Mouse (Mus musculus): ENCODE results near the gene Rnft2. TPM values are rescaled to one million over a fixed set of nuclear protein-coding genes. Genes with fewer than 3 reads are reported as not detected.

Rnft2 gene
- total and polyA plus RNA-seq, 3 experiments: 0.42 to 0.71 TPM; not detected in 1

- TF ChIP-seq MEF2A (IDR thresholded peaks at IDR 0.05; ENCODE audit: extremely low read depth, insufficient replicate concordance, low read depth, low read length, poor library complexity, severe bottlenecking) (no peak), GABPA (IDR thresholded peaks at IDR 0.05; ENCODE audit: low read depth, low read length) (no peak)
Observed at GRCm38 (mm10) chr5:118276711-118277110, 31.8 kb upstream of the Rnft2 start (continued).

GRCm38 (mm10) chr5:118276281-118276680 is 31.4 kb upstream of the Rnft2 start:
- H3K36me3 ChIP-seq (ENCODE audit: control insufficient read depth in 1 of 2, insufficient read depth in 2 of 2, low read length in 2 of 2): no peaks in the 10 kb centered on the region
- TF ChIP-seq ZNF384 (IDR thresholded peaks at IDR 0.05; ENCODE audit: low read depth, low read length): no peak
- no peak for TF ChIP-seq MAZ (IDR thresholded peaks at IDR 0.05; ENCODE audit: low read depth, low read length)
- TF ChIP-seq RCOR1 (IDR thresholded peaks at IDR 0.05; ENCODE audit: low read depth, low read length): no peak
- TF ChIP-seq CTCF (IDR thresholded peaks at IDR 0.05 in 2 of 3, conservative IDR thresholded peaks at IDR 0.05 in 1 of 3; ENCODE audit: control insufficient read depth in 1 of 3, insufficient read depth in 1 of 3, low read depth in 2 of 3, low read length in 3 of 3, poor library complexity in 1 of 3, severe bottlenecking in 1 of 3): no peak
- no peak for TF ChIP-seq MAX (IDR thresholded peaks at IDR 0.05; ENCODE audit: low read length)
- TF ChIP-seq POLR2AphosphoS5 (IDR thresholded peaks at IDR 0.05; ENCODE audit: borderline replicate concordance, low read depth, low read length): no peak

GRCm38 (mm10) chr5:118274546-118274945 is 29.6 kb upstream of the Rnft2 start:
- H3K36me3 ChIP-seq (ENCODE audit: control insufficient read depth in 1 of 2, insufficient read depth in 2 of 2, low read length in 2 of 2): no peaks in the 10 kb centered on the region

More at GRCm38 (mm10) chr5:118276281-118276680, 31.4 kb upstream of the Rnft2 start:
- Histone ChIP-seq H3K4me3 (ENCODE audit: control insufficient read depth in 1 of 2, insufficient read depth in 1 of 2, low read depth in 2 of 2, low read length in 2 of 2) (no peak overlapping the region), H3K9me3 (replicated peaks; ENCODE audit: insufficient read depth, low read length) (no peaks in the 10 kb centered on the region), H3K4me1 (ENCODE audit: control insufficient read depth in 1 of 2, insufficient read depth in 2 of 2, low read length in 2 of 2) (no peaks in the 10 kb centered on the region), H3K79me2 (ENCODE audit: control insufficient read depth, insufficient read depth, low read length, poor library complexity) (no peaks in the 10 kb centered on the region), H3K27ac (ENCODE audit: control insufficient read depth, low read depth, low read length) (no peak overlapping the region), H3K9ac (ENCODE audit: control insufficient read depth, low read depth, low read length, poor library complexity, severe bottlenecking) (no peak overlapping the region), H3K27me3 (ENCODE audit: control insufficient read depth in 1 of 2, insufficient read depth in 2 of 2, low read length in 2 of 2) (peaks cover 0 to 1% of the 10 kb centered on the region in 2 experiments; a peak in 2 of 4 replicates)
- DNase-seq (ENCODE audit: low read depth, low spot score): no peak

GRCm38 (mm10) chr5:118273446-118273845 is 28.5 kb upstream of the Rnft2 start:
- H3K79me2 ChIP-seq (ENCODE audit: control insufficient read depth, insufficient read depth, low read length, poor library complexity): no peaks in the 10 kb centered on the region
- H3K27ac ChIP-seq (ENCODE audit: control insufficient read depth, low read depth, low read length): no peak overlapping the region
- H3K36me3 ChIP-seq (ENCODE audit: control insufficient read depth in 1 of 2, insufficient read depth in 2 of 2, low read length in 2 of 2): no peaks in the 10 kb centered on the region
- H3K4me3 ChIP-seq (ENCODE audit: control insufficient read depth in 1 of 2, insufficient read depth in 1 of 2, low read depth in 2 of 2, low read length in 2 of 2): no peak overlapping the region
- no peaks in the 10 kb centered on the region for H3K4me1 ChIP-seq (ENCODE audit: control insufficient read depth in 1 of 2, insufficient read depth in 2 of 2, low read length in 2 of 2)
- H3K27me3 ChIP-seq (ENCODE audit: control insufficient read depth in 1 of 2, insufficient read depth in 2 of 2, low read length in 2 of 2): peaks cover 0 to 1% of the 10 kb centered on the region in 2 experiments; a peak in 2 of 4 replicates
- no peak overlapping the region for H3K9ac ChIP-seq (ENCODE audit: control insufficient read depth, low read depth, low read length, poor library complexity, severe bottlenecking)
- no peak for DNase-seq (ENCODE audit: low read depth, low spot score)
- no peaks in the 10 kb centered on the region for H3K9me3 ChIP-seq (replicated peaks; ENCODE audit: insufficient read depth, low read length)
- TF ChIP-seq USF1 (IDR thresholded peaks at IDR 0.05; ENCODE audit: low read depth, low read length): no peak
- TF ChIP-seq CTCF (IDR thresholded peaks at IDR 0.05 in 2 of 3, conservative IDR thresholded peaks at IDR 0.05 in 1 of 3; ENCODE audit: control insufficient read depth in 1 of 3, insufficient read depth in 1 of 3, low read depth in 2 of 3, low read length in 3 of 3, poor library complexity in 1 of 3, severe bottlenecking in 1 of 3): no peak
- no peak for TF ChIP-seq ETS1 (IDR thresholded peaks at IDR 0.05; ENCODE audit: low read depth, low read length)
- no peak for TF ChIP-seq POLR2AphosphoS2 (IDR thresholded peaks at IDR 0.05; ENCODE audit: low read length)
- TF ChIP-seq RAD21 (IDR thresholded peaks at IDR 0.05; ENCODE audit: low read depth, low read length): no peak
- no peak for TF ChIP-seq POLR2AphosphoS5 (IDR thresholded peaks at IDR 0.05; ENCODE audit: borderline replicate concordance, low read depth, low read length)
- no peak for TF ChIP-seq KAT2A (conservative IDR thresholded peaks at IDR 0.05; ENCODE audit: low read depth, low read length)
- no peak for TF ChIP-seq EP300 (IDR thresholded peaks at IDR 0.05; ENCODE audit: low read depth in 1 of 2, low read length in 2 of 2)
- no peak for TF ChIP-seq CHD2 (IDR thresholded peaks at IDR 0.05; ENCODE audit: low read length)
- no peak for TF ChIP-seq SMC3 (IDR thresholded peaks at IDR 0.05; ENCODE audit: low read depth, low read length)
- TF ChIP-seq GATA1 (IDR thresholded peaks at IDR 0.05; ENCODE audit: low read depth, low read length): no peak
- no peak for TF ChIP-seq USF2 (IDR thresholded peaks at IDR 0.05; ENCODE audit: borderline replicate concordance in 1 of 2, insufficient read depth in 1 of 2, low read depth in 1 of 2, low read length in 2 of 2)

More at GRCm38 (mm10) chr5:118274546-118274945, 29.6 kb upstream of the Rnft2 start:
- TF ChIP-seq HCFC1 (IDR thresholded peaks at IDR 0.05; ENCODE audit: low read depth, low read length) (no peak), POLR2A (IDR thresholded peaks at IDR 0.05; ENCODE audit: control insufficient read depth in 1 of 2, insufficient read depth in 1 of 2, low read depth in 1 of 2, low read length in 2 of 2, poor library complexity in 1 of 2) (no peak), NRF1 (IDR thresholded peaks at IDR 0.05; ENCODE audit: insufficient read depth, low read depth, low read length, poor library complexity, severe bottlenecking) (no peak), TAL1 (IDR thresholded peaks at IDR 0.05; ENCODE audit: low read length) (no peak), CTCF (IDR thresholded peaks at IDR 0.05 in 2 of 3, conservative IDR thresholded peaks at IDR 0.05 in 1 of 3; ENCODE audit: control insufficient read depth in 1 of 3, insufficient read depth in 1 of 3, low read depth in 2 of 3, low read length in 3 of 3, poor library complexity in 1 of 3, severe bottlenecking in 1 of 3) (no peak), SIN3A (IDR thresholded peaks at IDR 0.05; ENCODE audit: low read length) (no peak), ZKSCAN1 (IDR thresholded peaks at IDR 0.05; ENCODE audit: low read depth, low read length) (no peak)
- H3K79me2 ChIP-seq (ENCODE audit: control insufficient read depth, insufficient read depth, low read length, poor library complexity): no peaks in the 10 kb centered on the region
- H3K9ac ChIP-seq (ENCODE audit: control insufficient read depth, low read depth, low read length, poor library complexity, severe bottlenecking): no peak overlapping the region
- peaks cover 0 to 1% of the 10 kb centered on the region in 2 experiments; a peak in 2 of 4 replicates for H3K27me3 ChIP-seq (ENCODE audit: control insufficient read depth in 1 of 2, insufficient read depth in 2 of 2, low read length in 2 of 2)
- H3K4me1 ChIP-seq (ENCODE audit: control insufficient read depth in 1 of 2, insufficient read depth in 2 of 2, low read length in 2 of 2): no peaks in the 10 kb centered on the region
- H3K9me3 ChIP-seq (replicated peaks; ENCODE audit: insufficient read depth, low read length): no peaks in the 10 kb centered on the region
- DNase-seq (ENCODE audit: low read depth, low spot score): no peak
- no peak overlapping the region for H3K4me3 ChIP-seq (ENCODE audit: control insufficient read depth in 1 of 2, insufficient read depth in 1 of 2, low read depth in 2 of 2, low read length in 2 of 2)
- H3K27ac ChIP-seq (ENCODE audit: control insufficient read depth, low read depth, low read length): no peak overlapping the region
